Mouse (Mus musculus) heart, postnatal 10 days (tissue): Measurements from ENCODE around the gene Ky. TPM values are rescaled to one million over a fixed set of nuclear protein-coding genes. Genes with fewer than 3 reads are reported as not detected.

Experiments used
- DNase-seq, 2 experiments: peaks; one replicate each; pipeline ENCODE4 v3.0.0; 2021
- intact Hi-C: fragments of 180-260 bp; cut with DNase I; formaldehyde crosslinking; loops from one replicate; pipeline ENCODE4 v1.15.1; 2025
- total RNA-seq, 2 experiments: library from RNA; stranded (reverse); gene quantifications; 2 replicates each; pipeline ENCODE4 v1.2.3; 2021

Gene Ky
- total RNA-seq, 2 experiments from 2014 or later: 17.9 to 28.8 TPM

DNA sequence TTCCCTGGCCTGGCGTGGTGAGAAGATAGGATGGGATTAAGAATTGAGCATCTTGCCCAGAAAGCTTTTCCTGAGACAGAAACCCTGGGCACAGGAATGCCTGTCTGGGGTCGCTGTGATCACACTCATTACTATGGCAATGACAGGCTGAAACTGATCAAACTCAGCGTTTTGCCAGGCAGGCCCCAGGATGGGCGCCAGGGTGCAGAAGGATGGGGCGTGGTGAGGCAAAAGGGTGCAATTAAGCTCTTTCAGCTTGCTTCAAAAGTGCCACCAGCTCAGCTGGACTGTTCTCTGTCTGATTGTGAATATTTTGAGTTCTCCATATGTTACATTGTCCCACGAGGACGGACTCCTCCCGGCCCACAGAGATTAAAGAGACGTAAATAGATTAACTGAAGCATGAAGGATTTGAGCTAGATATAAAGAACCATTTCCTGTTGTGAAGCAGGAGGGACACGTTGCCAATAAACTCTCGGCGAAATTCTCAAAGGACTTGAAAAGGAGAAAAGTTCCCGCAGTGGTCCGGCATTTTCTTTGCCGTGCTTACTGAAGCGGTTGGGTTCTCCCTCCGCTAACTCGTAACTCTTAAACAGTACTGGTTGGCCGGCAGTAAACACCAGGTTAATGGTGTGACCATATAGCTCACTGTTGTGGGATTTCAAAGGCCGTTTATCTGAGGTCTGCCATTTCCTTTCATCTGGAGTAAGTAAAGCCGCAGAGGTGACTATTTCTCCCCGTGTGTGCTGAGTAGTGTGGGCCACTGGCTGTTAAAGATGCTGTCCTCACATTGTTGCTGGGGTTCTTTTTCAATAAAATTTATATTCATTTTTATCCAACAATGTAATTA lies 40.1 kb downstream of the Ky start:
- intact Hi-C loops: loop anchor here (1.0 to 5.0 kb wide), 3 partner anchors 142 to 1233 kb away; no protein-coding TSS in a partner anchor
- no peak for DNase-seq

- no peak for DNase-seq
- intact Hi-C loops: loop anchor here (2.0 to 5.0 kb wide), 2 partner anchors 856 to 1234 kb away; no protein-coding TSS in a partner anchor
Measured at GRCm38 (mm10) chr9:102546256-102547027, 40.9 kb downstream of the Ky start.

DNA sequence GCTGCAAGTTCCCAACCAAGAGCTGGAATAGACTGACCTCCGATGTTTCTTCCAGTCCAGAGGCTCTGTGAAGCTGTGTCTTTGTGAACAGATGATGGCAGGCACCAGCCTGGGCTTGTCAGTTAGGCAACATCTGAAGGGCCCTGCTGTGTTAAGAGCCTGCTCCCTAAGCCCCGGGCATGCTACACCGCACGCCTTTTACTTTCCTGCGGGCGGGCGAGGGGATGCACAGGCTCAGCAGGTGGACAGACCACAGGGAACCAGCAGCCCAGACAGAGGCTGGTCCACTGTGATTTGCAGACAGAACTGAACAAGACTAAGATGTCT lies 41.4 kb downstream of the Ky start:
- no peak for DNase-seq
- intact Hi-C loops: loop anchor here (2.0 to 5.0 kb wide), 2 partner anchors 856 to 1235 kb away; no protein-coding TSS in a partner anchor

DNA sequence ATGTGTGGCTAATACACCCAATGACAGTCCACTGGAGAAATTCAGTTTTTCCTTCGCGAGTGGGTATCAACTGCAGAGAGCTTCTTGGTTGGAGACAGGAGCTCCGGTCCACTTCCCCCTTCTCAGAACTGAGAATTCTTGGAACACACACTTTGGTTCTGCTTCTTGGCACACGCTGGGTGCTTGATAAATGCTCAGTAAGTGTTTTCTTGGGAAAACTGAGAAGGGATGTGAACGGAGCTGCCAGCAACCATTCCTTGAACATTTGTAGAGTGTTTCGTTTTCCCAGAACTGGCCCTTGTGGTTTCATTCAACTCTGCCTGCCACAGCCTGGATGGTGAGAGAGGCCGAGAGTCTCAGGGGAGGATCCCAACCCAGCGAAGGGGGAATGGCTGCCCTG lies 43.7 kb downstream of the Ky start:
- intact Hi-C loops: loop anchor here (5.0 kb wide), 1 partner anchor 1237 kb away; no protein-coding TSS in a partner anchor
- DNase-seq: peak; percentile 11 to 20

DNA sequence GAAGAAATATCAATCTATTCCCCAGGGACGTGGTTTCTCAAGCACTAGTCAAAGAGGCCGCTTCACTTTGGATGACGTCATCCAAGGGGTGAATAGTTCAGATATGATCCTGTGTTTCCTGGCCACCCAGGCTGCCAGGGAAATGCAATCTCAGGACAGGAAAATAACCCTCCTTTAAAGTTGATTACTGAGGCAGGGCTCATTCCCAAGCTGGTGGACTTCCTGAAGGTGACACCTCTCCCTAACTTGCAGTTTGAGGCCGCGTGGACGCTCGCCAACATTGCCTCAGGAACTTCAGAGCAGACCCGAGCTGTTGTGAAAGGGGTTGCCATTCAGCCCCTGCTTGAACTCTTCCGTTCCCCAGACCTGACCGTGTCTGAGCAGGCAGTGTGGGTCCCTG lies 46.2 kb downstream of the Ky start:
- peak in 1 of 2 experiments; percentile 40 for DNase-seq
- intact Hi-C loops: no loop called here

GRCm38 (mm10) chr9:102553781-102554180 lies 48.2 kb downstream of the Ky start:
- no peak for DNase-seq
- intact Hi-C loops: no loop called here

- no peak for DNase-seq
- intact Hi-C loops: no loop called here
Measured at GRCm38 (mm10) chr9:102558463-102558862, 52.9 kb downstream of the Ky start.

GRCm38 (mm10) chr9:102572888-102573287 lies 67.3 kb downstream of the Ky start:
- no peak for DNase-seq
- intact Hi-C loops: no loop called here

GRCm38 (mm10) chr9:102577480-102577879 lies 71.9 kb downstream of the Ky start:
- intact Hi-C loops: no loop called here
- peak; percentile 6 to 14 for DNase-seq

- DNase-seq: no peak
- intact Hi-C loops: no loop called here
Measured at GRCm38 (mm10) chr9:102581921-102582469, 76.4 kb downstream of the Ky start.

DNA sequence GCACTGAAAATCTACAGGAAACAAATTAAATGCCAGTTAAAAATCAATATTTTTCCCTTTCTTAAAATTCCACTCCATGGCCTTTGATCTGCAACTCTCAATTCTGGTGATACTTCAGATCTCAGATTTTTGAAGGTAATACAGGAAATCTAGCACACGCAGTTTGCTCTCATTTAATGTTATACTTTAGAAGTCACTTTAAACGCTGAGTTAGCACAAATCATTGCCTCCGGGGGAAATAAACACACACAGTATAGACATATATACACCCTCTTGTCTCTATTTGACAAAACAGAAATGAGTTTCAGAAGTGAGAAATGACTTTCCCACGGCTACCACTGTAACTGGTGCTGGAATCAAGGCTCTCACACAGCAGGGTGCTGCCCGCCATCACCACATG lies 81.8 kb downstream of the Ky start:
- intact Hi-C loops: no loop called here

GRCm38 (mm10) chr9:102594667-102595393 lies 89.3 kb downstream of the Ky start:
- DNase-seq: no peak
- intact Hi-C loops: no loop called here

More for the DNA sequence above, 81.8 kb downstream of the Ky start:
- DNase-seq: no peak

Other genes starting within 250 kb of the Ky start
- 10 to 100 TPM in 1 of 2 experiments, 1 to 10 TPM in 1; 9.1 to 10.5 TPM for gene Ephb1, start 151.1 kb upstream of the Ky start, total RNA-seq
- 100 to 1,000 TPM; 305 TPM for gene Anapc13, start 120.5 kb downstream of the Ky start, total RNA-seq
- gene Cep63, start 120.8 kb downstream of the Ky start, total RNA-seq: 10 to 100 TPM; 34.3 to 36.1 TPM
- 10 to 100 TPM; 79.2 to 90.2 TPM for gene Amotl2, start 210.9 kb downstream of the Ky start, total RNA-seq